Mouse (Mus musculus): ENCODE data around the gene Sde2.
A peak's percentile ranks its signal among the peaks of the same experiment; 100 is the strongest.
"Not testable (repeated sequence)": the region's sequence is repeated elsewhere in the genome, so short reads cannot be mapped to it uniquely, and the experiment has no call there.

Gene Sde2

DNA sequence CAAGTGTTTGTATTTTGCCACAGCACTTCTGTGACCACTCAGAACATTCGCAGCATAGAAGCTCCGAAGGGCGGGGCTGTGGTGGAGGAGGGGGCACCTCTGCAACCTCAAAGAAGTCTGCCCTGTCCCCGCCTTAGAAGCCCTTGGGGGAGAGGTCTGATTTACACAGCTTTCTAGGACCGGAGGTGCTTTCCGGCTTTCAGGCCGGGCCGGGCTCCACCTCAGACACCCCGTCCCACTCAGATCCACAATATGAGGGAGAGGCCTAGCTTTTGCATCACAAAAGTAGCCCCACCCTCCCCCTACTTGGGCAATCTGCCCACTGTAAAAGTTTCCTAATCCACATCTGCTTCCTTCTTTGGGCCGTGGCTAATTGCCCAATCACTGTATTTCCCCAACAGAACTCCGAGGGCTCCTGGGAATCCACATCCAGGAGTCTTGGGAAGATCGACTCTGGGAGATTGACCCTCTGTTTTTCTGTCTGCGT is 37.7 kb downstream of the Sde2 start:
- DNase-seq (ENCODE audit: low spot score) = no peak

DNA sequence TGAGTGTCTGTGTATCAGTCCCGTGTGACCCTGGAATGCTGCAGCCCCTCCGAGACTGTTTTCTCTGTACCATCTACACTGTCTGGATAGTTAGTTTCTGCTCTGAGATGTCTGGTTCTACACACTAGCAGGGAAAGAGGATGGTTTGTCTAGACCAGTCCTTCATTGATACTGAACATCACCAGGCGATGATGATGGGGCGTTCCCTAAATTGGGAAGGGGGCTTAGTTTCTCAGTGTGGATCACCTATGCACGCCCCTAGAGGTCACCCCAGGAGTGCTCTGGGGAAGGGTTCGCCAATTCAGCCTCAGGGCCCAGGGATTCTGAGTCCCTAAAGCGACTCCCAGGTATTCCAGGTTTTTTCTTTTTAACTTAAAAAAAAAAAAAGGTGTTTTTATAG is 38.2 kb downstream of the Sde2 start:
- DNase-seq (ENCODE audit: low spot score) = no peak

DNA sequence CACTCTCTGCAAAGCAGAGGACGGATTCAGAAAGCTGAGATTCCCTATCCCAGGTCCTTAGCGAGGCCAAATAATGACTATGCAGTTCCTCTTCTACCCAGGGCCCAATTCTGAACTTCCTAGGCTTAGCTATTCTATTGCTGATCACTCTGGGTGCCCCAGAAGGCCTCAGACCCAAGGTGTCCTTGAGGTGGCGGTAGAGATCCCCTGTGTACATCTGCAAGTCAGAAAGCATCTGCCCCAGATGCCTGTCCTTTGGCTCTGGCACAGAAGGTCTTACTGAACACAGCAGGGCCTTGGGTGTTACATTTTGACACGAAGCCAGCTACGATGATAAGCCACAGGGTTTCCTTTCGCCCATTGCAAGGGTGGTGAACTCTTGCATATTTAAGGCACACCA is 38.9 kb downstream of the Sde2 start:
- DNase-seq (ENCODE audit: low spot score) = no peak

DNA sequence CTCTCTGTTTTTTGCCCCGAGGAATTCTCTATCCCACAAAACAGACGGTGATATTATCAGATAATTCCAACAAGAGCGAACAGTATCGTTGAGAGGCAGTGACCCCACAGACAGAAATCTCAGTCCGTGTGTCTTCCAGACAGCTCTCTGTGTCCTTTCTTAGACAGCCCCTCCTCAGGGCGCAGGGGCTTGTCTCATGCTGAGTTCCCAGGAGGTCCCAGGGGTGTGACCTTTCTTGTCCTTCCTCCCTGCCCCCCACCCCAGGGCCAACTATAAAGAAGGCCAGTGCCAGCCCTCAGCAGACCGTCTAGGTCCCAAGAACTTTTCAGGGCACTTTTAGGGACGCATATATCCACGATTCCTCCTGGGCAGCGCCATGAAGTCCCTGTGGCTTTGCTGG is 41.9 kb downstream of the Sde2 start, which contains the start of gene Lefty2:
Gene Lefty2 (plus strand): TSS at position 301 of the 400 bp plus-strand sequence.
- DNase-seq (ENCODE audit: low spot score) = no peak

DNA sequence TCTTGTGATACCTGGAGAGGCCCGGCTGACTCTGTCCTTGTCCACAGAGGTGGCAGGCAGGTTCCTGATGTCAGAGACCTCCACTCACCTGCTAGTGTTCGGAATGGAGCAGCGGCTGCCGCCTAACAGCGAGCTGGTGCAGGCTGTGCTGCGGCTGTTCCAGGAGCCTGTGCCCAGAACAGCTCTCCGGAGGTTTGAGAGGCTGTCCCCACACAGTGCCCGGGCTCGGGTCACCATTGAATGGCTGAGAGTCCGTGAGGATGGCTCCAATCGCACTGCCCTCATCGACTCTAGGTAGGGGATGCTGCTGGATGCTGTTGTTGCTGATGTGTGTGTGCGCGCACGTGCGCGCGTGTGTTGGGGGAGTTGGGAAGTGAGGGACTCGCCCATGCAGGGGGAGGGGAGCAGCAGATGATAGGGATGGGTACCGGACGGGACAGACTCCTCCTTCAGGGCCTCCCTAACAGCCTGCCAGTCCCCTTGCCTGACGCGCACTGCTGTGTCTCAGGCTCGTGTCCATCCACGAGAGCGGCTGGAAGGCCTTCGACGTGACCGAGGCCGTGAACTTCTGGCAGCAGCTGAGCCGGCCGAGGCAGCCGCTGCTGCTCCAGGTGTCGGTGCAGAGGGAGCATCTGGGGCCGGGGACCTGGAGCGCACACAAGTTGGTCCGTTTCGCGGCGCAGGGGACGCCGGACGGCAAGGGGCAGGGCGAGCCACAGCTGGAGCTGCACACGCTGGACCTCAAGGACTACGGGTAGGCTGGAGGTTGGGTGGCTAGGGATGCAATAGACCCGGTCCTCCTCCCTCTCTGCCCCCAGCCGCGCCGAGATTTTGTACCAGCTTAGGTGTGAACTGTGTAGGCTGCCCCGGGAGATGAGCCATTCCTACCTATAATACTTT is 43.4 kb downstream of the Sde2 start:
- DNase-seq (ENCODE audit: low spot score) = not testable (repeated sequence)

DNA sequence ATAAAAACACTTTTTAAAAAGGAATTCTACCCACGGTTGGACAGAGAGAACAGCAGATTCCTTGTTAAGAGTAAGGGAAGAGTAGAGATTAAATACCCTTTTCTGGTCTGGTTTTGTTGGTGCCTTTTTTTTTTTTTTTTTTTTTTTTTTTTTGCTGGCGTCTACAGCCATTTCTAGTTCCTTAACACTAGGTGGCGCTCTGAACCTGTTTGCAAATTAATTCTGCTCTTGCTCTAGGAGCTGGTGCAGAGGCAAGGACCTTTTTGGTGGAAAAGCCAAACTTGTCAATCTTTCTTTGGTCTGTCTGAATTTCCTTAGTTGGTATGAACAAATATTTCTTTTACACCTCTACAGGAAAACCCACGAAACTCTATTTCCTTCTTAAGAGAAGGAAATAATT is 50.2 kb downstream of the Sde2 start:
- DNase-seq (ENCODE audit: low spot score) = no peak

DNA sequence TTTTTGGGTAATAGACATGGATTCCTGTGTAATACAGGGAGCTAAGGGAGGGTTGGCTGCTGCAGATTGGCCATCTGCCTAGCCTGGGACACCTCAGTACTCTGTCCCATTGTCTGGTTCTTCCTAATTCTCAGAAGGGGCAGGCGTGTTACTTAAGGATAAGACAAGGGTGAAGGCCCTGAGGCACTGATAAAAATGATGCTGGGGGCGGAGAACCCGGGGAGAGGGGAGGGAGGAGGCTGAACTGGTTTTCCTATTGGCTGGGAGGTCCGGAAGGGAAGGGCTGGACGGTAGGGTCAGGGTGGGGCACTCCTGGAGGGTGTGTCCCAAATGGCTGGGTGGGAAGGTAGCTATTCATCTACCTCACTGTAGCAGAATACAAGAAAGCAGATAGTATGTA is 52.0 kb downstream of the Sde2 start:
- peak; percentile 77 for DNase-seq (ENCODE audit: low spot score)

DNA sequence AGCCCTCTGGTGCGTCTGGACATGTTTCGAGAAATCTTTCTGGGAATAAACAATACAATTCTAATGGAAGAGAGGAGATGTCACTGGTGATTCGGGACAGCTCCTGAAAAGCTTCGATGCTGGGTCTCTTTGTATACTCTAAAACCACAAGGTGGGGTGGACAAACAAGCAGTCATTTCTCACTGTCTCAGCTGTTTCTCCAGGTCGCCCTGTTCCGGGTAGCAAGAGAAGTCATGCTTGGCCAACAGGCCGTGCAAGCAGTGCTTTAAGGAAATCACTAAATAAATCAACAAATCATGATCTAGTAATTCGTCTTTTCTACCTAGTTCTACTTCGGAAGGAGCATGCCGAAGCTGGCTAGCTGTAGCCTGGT is 52.7 kb downstream of the Sde2 start:
- no peak for DNase-seq (ENCODE audit: low spot score)

DNA sequence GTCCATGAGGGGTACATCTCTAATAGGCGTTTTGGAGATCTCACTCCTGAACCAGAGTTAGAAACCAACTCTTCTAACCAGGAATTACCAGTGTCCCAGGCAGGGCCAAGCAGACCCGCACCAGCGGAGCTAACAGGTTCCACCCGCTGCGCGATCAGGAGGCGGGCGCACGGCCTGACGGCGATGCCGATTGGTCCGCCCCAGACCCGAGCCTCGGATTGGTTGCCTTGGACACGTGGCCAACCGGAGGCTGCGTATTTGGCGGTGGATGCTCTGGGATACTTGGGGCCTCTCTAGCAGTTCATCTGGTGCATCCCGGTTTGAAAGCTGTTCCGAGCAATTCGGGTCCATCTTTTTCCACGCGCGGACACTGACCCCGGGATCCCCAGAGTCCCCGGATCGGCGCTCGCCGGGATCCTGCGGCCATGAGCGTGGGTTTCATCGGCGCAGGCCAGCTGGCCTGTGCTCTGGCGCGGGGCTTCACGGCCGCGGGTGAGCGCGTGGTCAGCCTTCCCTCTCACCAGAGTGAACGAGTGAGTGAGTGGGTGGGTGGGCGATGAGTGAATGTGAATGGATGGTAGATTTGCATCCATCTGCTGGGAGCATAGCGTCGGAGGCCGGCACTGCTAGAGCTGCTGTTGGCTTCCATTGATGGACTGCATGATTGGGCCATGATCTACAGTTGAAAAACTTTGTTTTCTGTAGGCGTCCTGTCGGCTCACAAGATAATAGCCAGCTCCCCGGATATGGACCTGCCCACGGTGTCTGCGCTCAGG is 53.3 kb downstream of the Sde2 start, which contains the start of gene Pycr2:
Gene Pycr2 (plus strand): TSS at position 255 of the 776 bp plus-strand sequence.
- DNase-seq (ENCODE audit: low spot score) = peak; percentile 93

DNA sequence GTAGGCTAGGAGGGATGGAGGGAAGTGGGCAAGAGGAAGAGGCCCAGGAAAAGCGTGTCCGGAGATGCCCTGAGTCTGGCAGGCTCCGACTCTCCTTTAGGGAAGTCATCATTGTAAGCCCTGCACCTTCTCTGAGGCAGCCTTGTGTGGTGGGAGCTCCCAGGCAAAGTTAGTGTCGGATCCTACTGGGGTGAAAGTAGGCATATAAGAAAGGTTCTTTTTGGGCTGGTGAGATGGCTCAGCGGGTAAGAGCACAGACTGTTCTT is 53.8 kb downstream of the Sde2 start:
- no peak for DNase-seq (ENCODE audit: low spot score)

DNA sequence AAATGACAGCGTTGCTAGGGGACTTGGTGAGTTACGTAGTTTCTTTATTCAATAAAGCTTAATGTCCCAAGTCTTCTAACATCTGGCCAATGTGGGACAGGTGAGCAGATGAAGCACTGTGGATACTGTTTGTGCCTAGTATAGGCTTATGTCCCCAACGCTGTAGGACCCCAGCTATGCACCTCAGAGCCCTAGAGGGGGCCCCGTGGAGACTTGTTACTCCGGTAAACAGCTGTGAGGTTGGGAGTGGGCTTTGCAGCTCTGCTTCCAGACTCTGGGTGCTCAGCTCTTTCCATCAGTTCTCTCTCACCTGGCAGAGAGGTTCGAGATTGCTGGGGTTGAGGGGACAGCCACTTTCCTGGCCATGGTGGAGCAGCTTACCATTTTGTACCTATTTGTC is 54.4 kb downstream of the Sde2 start:
- DNase-seq (ENCODE audit: low spot score) = no peak

DNA sequence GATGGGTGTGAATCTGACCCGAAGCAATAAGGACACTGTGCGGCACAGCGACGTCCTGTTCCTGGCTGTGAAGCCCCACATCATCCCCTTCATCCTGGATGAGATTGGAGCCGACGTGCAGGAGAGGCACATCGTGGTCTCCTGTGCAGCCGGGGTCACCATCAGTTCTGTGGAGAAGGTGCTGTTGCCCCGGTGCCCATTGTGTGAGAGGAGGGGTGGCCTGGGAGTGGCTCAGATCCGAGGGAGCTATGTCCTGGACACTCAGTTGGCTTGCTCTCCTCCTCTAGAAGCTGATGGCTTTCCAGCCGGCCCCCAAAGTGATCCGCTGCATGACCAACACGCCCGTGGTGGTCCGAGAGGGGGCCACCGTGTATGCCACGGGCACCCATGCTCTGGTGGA is 54.9 kb downstream of the Sde2 start:
- DNase-seq (ENCODE audit: low spot score) = no peak

DNA sequence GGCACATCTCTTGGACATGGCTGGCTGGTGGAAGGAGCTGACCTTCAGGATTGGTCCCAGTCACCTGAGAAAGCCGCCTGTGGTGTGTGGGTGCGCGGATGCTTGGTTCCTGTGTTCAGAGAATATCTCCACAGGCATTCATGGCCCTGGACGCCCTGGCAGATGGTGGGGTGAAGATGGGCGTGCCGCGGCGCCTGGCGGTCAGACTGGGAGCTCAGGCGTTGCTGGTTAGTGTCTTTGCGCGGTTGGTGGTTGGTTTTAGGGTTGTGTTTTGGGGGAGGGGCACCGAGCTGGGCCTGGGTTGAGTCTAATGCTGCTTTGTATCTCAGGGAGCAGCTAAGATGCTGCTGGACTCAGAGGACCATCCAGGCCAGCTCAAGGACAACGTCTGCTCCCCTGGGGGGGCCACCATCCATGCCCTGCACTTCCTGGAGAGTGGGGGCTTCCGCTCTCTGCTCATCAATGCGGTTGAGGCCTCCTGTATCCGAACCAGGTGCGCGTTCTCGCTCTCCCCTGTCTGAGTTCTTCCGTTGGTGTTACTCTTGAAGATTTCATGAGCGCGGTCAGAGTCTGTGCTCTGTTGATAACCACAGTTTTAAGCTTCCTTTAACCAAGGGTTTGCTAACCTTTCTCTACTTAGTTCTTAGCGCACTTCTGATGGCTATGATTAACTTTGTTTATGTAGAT is 55.7 kb downstream of the Sde2 start:
- no peak for DNase-seq (ENCODE audit: low spot score)

DNA sequence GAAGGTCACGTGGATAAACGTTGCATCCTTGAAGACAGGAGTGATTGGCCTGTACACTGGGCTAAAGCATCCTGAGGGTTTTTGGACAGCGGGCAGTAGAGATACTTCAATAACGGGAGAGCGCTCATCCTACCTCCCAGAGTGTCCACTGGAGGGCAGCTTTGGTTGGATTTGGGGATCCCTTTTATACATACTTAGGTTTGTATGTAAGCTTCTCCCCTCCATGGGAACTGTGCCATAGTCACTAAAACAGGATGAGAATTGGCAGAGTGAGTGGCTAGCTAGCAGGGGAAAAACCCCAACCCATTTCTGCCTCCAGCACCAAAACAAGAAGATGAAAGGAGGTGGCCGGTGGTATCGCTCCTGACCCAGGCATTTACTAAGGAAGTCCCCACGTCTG is 60.2 kb downstream of the Sde2 start:
- DNase-seq (ENCODE audit: low spot score) = no peak

DNA sequence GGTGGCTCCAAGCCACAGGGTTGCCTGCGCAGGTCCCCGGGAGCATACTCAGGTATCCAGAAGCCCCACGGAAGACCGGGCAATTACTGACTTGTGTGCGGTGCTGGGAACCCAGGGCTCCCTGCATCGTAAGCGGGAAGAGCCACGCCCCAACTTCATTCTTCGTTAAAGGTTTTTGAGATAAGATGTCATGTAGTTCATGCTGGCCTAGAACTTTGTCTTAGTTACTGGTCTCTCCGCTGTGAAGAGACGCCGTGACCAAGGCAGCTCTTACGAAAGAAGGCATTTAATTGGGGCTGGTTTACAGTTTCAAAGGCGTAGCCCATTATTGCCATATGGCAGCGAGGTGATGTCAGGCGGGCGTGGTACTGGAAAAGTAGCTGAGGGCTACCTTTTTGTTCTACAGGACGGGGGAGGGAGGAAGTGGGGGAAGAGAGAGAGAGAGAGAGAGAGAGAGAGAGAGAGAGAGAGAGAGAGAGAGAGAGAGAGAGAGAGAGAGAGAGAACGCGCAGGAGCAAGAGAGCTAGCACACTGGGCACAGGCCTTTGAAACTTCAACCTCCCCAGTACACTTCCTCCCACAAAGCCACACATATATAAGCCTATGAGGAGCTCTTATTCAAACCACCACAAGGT is 60.8 kb downstream of the Sde2 start:
- no peak for DNase-seq (ENCODE audit: low spot score)

DNA sequence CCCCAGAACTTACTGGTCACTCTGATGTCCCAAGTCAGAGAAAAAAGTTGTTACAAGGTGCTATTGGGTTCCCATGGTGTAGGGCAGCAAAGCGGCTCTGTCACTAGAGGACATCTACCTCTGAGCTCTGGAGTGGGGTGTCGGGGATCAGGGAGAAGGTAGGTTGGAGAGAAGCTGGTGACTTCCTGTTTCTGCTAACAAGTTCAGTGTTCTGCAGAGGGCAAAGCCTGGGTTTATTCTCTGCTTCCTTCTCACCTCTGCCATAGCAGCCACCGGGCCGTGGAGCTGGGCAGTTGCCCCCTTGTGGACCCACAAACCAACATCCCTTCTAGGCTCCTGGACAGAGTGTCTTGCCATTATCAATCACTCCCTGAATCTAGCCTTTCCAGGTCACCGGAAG is 61.9 kb downstream of the Sde2 start:
- DNase-seq (ENCODE audit: low spot score) = no peak

DNA sequence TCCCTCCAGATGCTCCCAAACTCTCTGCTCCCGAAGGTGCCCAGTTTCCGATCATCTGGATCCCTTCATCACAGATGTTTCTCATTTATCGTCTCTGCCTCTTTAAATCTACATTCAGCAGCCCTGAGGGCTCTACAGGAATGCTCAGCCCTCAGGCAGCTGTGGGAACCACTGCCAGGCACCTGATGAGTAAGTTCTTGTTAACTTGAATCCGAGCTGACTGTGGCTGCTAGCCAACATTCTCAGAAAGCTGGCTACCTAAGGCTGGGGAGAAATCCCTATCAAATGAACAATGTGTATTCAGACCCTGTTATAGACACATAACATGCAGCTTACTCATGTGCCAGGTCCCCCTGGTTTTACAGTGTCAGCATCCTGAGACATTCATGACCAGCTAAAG is 62.9 kb downstream of the Sde2 start:
- no peak for DNase-seq (ENCODE audit: low spot score)

DNA sequence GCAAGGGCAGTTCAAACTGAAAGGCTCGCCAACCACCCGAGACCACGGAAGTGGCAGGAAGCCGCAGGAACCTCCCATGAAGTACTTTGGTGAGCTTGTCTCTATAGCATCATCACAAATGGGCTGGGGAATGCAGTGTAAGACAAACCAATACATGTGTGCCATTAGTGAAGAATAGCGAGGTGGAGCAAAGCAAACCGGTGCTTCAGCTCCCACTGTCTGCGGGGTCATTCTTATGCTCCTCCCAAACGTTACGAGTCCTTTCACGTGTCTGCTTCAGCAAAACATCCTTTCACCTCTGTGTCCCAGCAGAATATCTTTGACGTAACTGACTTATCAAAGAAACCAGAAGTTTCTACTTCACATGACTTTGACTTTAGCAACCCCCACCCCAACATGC is 65.5 kb downstream of the Sde2 start:
- no peak for DNase-seq (ENCODE audit: low spot score)

DNA sequence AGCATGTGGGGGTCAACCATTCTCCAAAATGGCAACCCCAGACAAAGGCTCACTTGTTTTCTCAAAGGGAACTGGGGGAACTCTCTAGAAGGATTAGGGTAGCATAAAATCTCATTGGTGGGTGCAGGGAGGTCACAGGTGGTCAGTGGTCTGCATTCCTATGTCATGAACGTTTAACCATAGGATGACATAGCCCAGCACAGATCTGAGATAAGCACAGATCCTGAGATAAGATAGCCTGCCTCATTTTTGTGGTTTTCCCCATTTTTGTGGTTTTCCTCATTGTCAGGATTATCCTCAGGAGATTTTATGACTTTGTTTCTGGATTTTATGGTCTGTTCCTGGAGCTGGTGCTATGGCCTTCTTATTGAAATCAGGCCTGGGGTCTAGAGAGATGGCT is 66.1 kb downstream of the Sde2 start:
- DNase-seq (ENCODE audit: low spot score) = no peak

All from spleen, adult 12 weeks (tissue).